Mouse (Mus musculus): ENCODE results near the gene Setd2. TPM values are rescaled to one million over a fixed set of nuclear protein-coding genes. Genes with fewer than 3 reads are reported as not detected.

The Setd2 gene
- polyA plus RNA-seq (2012; ENCODE audit: insufficient read depth, insufficient read length, missing spikeins), result 16.3 and 31.6 TPM in 2 replicates

- Histone ChIP-seq H3K4me3 (ENCODE audit: insufficient read depth, low read depth, low read length) (peak within 1 kb of the TSS; percentile 96), H3K4me1 (ENCODE audit: control insufficient read depth, insufficient read depth, insufficient read length, low read length) (peaks cover 23% of the 10 kb centered on the region), H3K27ac (replicated peaks; ENCODE audit: low read depth, low read length) (peak within 1 kb of the TSS; percentile 86)
These were observed at the start of gene Setd2 for GRCm38 (mm10) chr9:110532538-110533291. Gene Setd2, plus strand, starts transcription at chr9:110532597.

GRCm38 (mm10) chr9:110488841-110489240, 43.6 kb upstream of the Setd2 start:
- H3K4me1 ChIP-seq (ENCODE audit: control insufficient read depth, insufficient read depth, insufficient read length, low read length), result no peaks in the 10 kb centered on the region
- H3K27ac ChIP-seq (replicated peaks; ENCODE audit: low read depth, low read length), result no peak overlapping the region
- H3K4me3 ChIP-seq (ENCODE audit: insufficient read depth, low read depth, low read length), result no peak overlapping the region

GRCm38 (mm10) chr9:110490913-110491312, 41.5 kb upstream of the Setd2 start:
- no peak overlapping the region for H3K27ac ChIP-seq (replicated peaks; ENCODE audit: low read depth, low read length)
- H3K4me3 ChIP-seq (ENCODE audit: insufficient read depth, low read depth, low read length), result no peak overlapping the region
- H3K4me1 ChIP-seq (ENCODE audit: control insufficient read depth, insufficient read depth, insufficient read length, low read length), result no peaks in the 10 kb centered on the region

- Histone ChIP-seq H3K4me3 (ENCODE audit: insufficient read depth, low read depth, low read length) (no peak overlapping the region), H3K4me1 (ENCODE audit: control insufficient read depth, insufficient read depth, insufficient read length, low read length) (peaks cover 4% of the 10 kb centered on the region; the same call in 1 of the 2 replicates), H3K27ac (replicated peaks; ENCODE audit: low read depth, low read length) (no peak overlapping the region)
These were observed 6.7 kb upstream of the Setd2 start for GRCm38 (mm10) chr9:110525737-110526136.

- Histone ChIP-seq H3K4me1 (ENCODE audit: control insufficient read depth, insufficient read depth, insufficient read length, low read length) (peaks cover 10% of the 10 kb centered on the region), H3K27ac (replicated peaks; ENCODE audit: low read depth, low read length) (no peak overlapping the region), H3K4me3 (ENCODE audit: insufficient read depth, low read depth, low read length) (no peak overlapping the region)
These were observed 3.2 kb upstream of the Setd2 start for GRCm38 (mm10) chr9:110529002-110529737.

- Histone ChIP-seq H3K4me1 (ENCODE audit: control insufficient read depth, insufficient read depth, insufficient read length, low read length) (peaks cover 16% of the 10 kb centered on the region), H3K4me3 (ENCODE audit: insufficient read depth, low read depth, low read length) (no peak overlapping the region), H3K27ac (replicated peaks; ENCODE audit: low read depth, low read length) (no peak overlapping the region)
These were observed 1.7 kb upstream of the Setd2 start for GRCm38 (mm10) chr9:110530650-110531049.

- no peak overlapping the region for H3K27ac ChIP-seq (replicated peaks; ENCODE audit: low read depth, low read length)
- H3K4me3 ChIP-seq (ENCODE audit: insufficient read depth, low read depth, low read length), result no peak overlapping the region
- peaks cover 18% of the 10 kb centered on the region for H3K4me1 ChIP-seq (ENCODE audit: control insufficient read depth, insufficient read depth, insufficient read length, low read length)
These were observed 1.1 kb upstream of the Setd2 start for GRCm38 (mm10) chr9:110531151-110531791.

GRCm38 (mm10) chr9:110531914-110532489, 395 bp upstream of the Setd2 start:
- peak overlapping the region; percentile 68 for H3K27ac ChIP-seq (replicated peaks; ENCODE audit: low read depth, low read length)
- peak overlapping the region; percentile 67 for H3K4me3 ChIP-seq (ENCODE audit: insufficient read depth, low read depth, low read length)

GRCm38 (mm10) chr9:110533645-110534044, 1.2 kb downstream of the Setd2 start:
- no peak overlapping the region for H3K27ac ChIP-seq (replicated peaks; ENCODE audit: low read depth, low read length)
- peaks cover 25% of the 10 kb centered on the region for H3K4me1 ChIP-seq (ENCODE audit: control insufficient read depth, insufficient read depth, insufficient read length, low read length)
- peak overlapping the region; percentile 47 for H3K4me3 ChIP-seq (ENCODE audit: insufficient read depth, low read depth, low read length)

More at GRCm38 (mm10) chr9:110531914-110532489, 395 bp upstream of the Setd2 start:
- peaks cover 21% of the 10 kb centered on the region for H3K4me1 ChIP-seq (ENCODE audit: control insufficient read depth, insufficient read depth, insufficient read length, low read length)

- Histone ChIP-seq H3K4me1 (ENCODE audit: control insufficient read depth, insufficient read depth, insufficient read length, low read length) (peaks cover 25% of the 10 kb centered on the region), H3K27ac (replicated peaks; ENCODE audit: low read depth, low read length) (no peak overlapping the region), H3K4me3 (ENCODE audit: insufficient read depth, low read depth, low read length) (no peak overlapping the region)
These were observed 2.7 kb downstream of the Setd2 start for GRCm38 (mm10) chr9:110535114-110535513.

GRCm38 (mm10) chr9:110536636-110537035, 4.2 kb downstream of the Setd2 start:
- H3K4me1 ChIP-seq (ENCODE audit: control insufficient read depth, insufficient read depth, insufficient read length, low read length), result peaks cover 22% of the 10 kb centered on the region
- peak overlapping the region; percentile 46 for H3K27ac ChIP-seq (replicated peaks; ENCODE audit: low read depth, low read length)
- no peak overlapping the region for H3K4me3 ChIP-seq (ENCODE audit: insufficient read depth, low read depth, low read length)

- Histone ChIP-seq H3K27ac (replicated peaks; ENCODE audit: low read depth, low read length) (no peak overlapping the region), H3K4me1 (ENCODE audit: control insufficient read depth, insufficient read depth, insufficient read length, low read length) (peaks cover 23% of the 10 kb centered on the region), H3K4me3 (ENCODE audit: insufficient read depth, low read depth, low read length) (no peak overlapping the region)
These were observed 6.1 kb downstream of the Setd2 start for GRCm38 (mm10) chr9:110538511-110538910.

- H3K27ac ChIP-seq (replicated peaks; ENCODE audit: low read depth, low read length), result no peak overlapping the region
- no peak overlapping the region for H3K4me3 ChIP-seq (ENCODE audit: insufficient read depth, low read depth, low read length)
- H3K4me1 ChIP-seq (ENCODE audit: control insufficient read depth, insufficient read depth, insufficient read length, low read length), result peaks cover 6% of the 10 kb centered on the region
These were observed 9.6 kb downstream of the Setd2 start for GRCm38 (mm10) chr9:110541988-110542387.

GRCm38 (mm10) chr9:110548261-110548660, 15.9 kb downstream of the Setd2 start:
- no peak overlapping the region for H3K27ac ChIP-seq (replicated peaks; ENCODE audit: low read depth, low read length)
- H3K4me3 ChIP-seq (ENCODE audit: insufficient read depth, low read depth, low read length), result no peak overlapping the region
- peaks cover 2% of the 10 kb centered on the region for H3K4me1 ChIP-seq (ENCODE audit: control insufficient read depth, insufficient read depth, insufficient read length, low read length)

GRCm38 (mm10) chr9:110568309-110568708, 35.9 kb downstream of the Setd2 start:
- no peak overlapping the region for H3K27ac ChIP-seq (replicated peaks; ENCODE audit: low read depth, low read length)
- H3K4me3 ChIP-seq (ENCODE audit: insufficient read depth, low read depth, low read length), result no peak overlapping the region
- H3K4me1 ChIP-seq (ENCODE audit: control insufficient read depth, insufficient read depth, insufficient read length, low read length), result no peaks in the 10 kb centered on the region
